ENCODE assay signal across 8 mouse cellular contexts in the genomic region with DNA sequence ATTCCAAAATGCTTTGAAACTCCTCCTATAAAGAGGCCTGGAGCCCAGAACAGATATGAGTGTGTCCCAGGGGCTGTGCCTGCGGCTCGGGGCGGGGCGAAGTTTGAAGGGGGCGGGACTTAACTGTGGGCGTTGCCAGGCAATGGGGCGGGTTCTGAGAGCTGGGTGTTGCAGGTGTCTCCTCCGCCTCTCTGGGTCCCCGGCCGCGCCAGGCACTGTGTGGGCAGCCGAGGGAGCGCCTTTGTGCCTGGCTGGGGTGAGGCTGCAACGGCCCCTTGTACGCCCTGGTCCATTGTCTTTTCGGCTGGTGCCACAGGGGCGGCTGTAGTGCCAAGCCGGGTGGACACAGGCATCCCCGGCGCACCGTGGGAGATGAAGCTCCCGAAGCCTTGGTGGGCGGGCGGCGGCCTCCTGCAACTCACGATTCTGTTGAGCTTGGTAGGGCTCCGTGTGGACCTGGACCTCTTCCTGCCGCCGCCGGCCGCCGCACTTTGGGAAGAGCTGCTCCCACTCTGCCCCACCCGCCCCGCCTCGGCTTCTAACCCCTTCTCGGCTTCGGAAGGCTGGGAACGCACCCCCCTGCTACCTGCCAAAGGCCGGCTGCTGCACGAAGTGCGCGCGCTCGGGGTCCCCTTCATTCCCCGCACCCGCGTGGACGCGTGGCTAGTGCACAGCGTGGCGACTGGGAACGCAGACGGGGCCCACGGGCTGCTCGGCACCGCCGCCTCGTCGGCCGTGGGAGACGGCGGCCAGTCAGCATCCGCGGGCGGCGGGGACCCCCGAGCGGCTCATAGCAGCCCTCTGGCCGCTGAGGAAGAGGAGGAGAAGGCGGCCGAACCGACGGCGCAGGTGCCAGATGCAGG. TPM values are rescaled to one million over a fixed set of nuclear protein-coding genes. Genes with fewer than 3 reads are reported as not detected.
DNase-seq lines count a peak whose midpoint lies in the region; ATAC-seq lines count a peak whose summit lies in the region.

Nfe2l3 (plus strand) TSS at position 136 of the 863 bp plus-strand sequence.

- H3K9me3 ChIP-seq in embryonic facial prominence, embryonic 13.5 days: no peaks in the 10 kb centered on the region

- peak within 1 kb of the TSS; percentile 70 for H3K9ac ChIP-seq in embryonic facial prominence, embryonic 13.5 days

- H3K4me3 ChIP-seq in embryonic facial prominence, embryonic 13.5 days: peak within 1 kb of the TSS; percentile 57

- peak; percentile 80 to 84 for DNase-seq in B cell, adult 2 months
- peak; percentile 90 for DNase-seq in ZHBTc4 (ENCODE audit: low read depth, low spot score)
- DNase-seq in heart, postnatal 4 days: peak; percentile 73
- peak; percentile 46 to 53 for DNase-seq in layer of hippocampus, adult 8-10 months (ENCODE audit: low spot score in 2 of 2)
- DNase-seq in lung, postnatal 25 days (ENCODE audit: low spot score): peak; percentile 49
- DNase-seq in ovary, postnatal 36 days (ENCODE audit: low spot score): peak; percentile 66
- DNase-seq in urinary bladder, postnatal 10 days (ENCODE audit: low spot score): peak; percentile 21

- H3K27me3 ChIP-seq in embryonic facial prominence, embryonic 13.5 days: peaks cover 49% of the 10 kb centered on the region

- H3K4me1 ChIP-seq in embryonic facial prominence, embryonic 13.5 days: peaks cover 28% of the 10 kb centered on the region

- WGBS in embryonic facial prominence, embryonic 13.5 days: 1% methylated on average over 74 of the region's 74 CpGs

- peak within 1 kb of the TSS; percentile 94 for H3K4me2 ChIP-seq in embryonic facial prominence, embryonic 13.5 days

- ATAC-seq in embryonic facial prominence, embryonic 13.5 days (ENCODE audit: insufficient number of reproducible peaks, insufficient read depth, low FRiP score, low TSS enrichment, low read depth): peak; percentile 83; the same call in 1 of the 2 replicates

- H3K27ac ChIP-seq in embryonic facial prominence, embryonic 13.5 days: no peak within 1 kb of the TSS

- H3K36me3 ChIP-seq in embryonic facial prominence, embryonic 13.5 days: no peaks in the 10 kb centered on the region

RNA-seq across cellular contexts. Expression of gene Nfe2l3, which starts in this region (rescaled TPM):
- 2.0 and 3.6 TPM in 2 replicates for polyA plus RNA-seq in embryonic facial prominence, embryonic 13.5 days (2015; fragmentation: Nextera tagmentation; extraction: Ambion mirVana)
- 1 to 10 TPM; 1.1 to 2.2 TPM for total RNA-seq in heart, postnatal 4 days (2021)
- 1 to 10 TPM; 2.8 to 5.2 (median 3.9) TPM for total RNA-seq in layer of hippocampus, adult 8-10 months (2022)

Comparison
In these comparisons a context has a peak if more than half of its experiments do, and no peak if none do; other contexts are left out.
1. DNase-seq: peak in every context shown above with its lines; median percentile 90 in ZHBTc4; 82 in B cell, adult 2 months; 73 in heart, postnatal 4 days; 66 in ovary, postnatal 36 days; 50 in layer of hippocampus, adult 8-10 months; 49 in lung, postnatal 25 days; 21 in urinary bladder, postnatal 10 days.